Mouse (Mus musculus) hindlimb bud, embryonic 11.5 days (tissue): Measurements from ENCODE around the gene Kif26b.

Experiments
- DNase-seq: peaks from one replicate; pipeline ENCODE4 v3.0.0-alpha.2; 2012; ENCODE audit warnings: low read depth, low spot score; ENCODE audit errors: extremely low spot score

The Kif26b gene

DNA sequence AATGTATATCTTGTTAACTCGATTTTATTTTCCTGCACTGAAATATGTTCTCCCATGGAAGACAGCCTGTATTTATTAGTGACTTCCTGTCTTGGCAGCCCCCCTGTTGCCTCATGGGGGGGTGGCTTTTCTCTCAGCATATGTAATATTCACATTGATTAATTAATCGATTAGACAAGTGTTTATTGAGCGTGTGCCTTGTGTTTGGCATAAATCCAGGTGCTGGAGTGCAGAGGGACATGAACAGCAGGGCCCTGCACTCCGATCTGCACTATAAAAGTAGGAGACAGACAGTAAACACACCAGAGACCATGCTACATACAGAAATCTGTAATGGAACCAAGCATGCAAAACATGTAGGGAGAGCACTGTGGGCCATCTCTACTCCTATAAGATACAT, 236.0 kb downstream of the Kif26b start:
- DNase-seq, result no peak

DNA sequence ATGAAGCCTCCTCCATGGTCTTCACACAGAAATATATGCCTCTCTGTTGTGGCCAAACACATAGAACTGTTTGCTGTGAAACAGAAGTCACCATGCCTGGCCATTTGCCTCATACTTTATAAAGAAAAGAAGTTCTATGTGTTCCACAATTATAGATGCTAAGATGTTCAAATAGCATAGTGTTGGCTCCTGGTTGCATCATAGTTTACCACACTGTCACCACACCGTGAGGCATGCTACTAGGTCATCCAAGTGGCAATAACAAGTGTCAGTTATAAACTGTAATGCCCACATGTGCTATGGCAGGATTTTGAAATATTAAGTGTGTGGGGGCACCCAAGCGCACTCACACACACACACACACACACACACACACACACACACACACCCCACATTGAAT, 236.7 kb downstream of the Kif26b start:
- DNase-seq, result no peak

DNA sequence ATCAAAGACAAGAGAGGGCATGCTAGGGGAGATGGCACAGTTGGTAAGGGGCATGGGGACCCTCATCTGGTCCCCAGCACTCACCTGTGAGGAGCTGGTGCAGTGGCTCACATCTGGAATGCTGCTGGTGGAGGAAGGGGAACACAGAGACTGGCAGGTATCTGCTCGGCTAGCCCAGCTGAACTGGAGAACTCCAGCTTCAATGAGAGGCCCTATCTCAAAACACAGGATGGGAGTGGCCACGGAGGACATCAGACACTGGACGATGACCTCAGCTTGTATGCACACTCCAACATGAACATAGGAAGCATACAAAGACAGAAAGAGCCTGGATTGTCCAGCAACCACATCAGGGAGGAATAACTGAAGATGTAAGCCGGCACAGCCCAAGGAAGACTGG, 240.1 kb downstream of the Kif26b start:
- no peak for DNase-seq

DNA sequence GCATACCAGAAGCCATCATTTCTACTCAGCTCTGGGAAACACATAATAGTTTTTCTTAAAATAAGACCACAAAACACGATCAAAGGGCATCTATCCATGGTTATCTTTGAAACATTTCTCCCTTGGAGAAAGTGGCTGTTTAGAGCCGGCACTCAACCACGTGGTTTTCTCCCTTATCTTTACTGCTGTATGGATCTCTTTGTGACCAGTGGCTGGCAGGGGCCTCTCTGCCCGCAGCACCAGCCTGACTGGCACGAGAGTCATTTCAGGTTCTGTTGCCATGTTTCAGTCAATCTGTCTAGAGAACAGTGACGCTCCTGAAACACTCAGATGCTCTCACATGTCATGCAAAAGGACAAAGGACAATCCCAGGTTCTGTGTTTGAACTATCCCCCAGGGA, 241.1 kb downstream of the Kif26b start:
- no peak for DNase-seq

DNA sequence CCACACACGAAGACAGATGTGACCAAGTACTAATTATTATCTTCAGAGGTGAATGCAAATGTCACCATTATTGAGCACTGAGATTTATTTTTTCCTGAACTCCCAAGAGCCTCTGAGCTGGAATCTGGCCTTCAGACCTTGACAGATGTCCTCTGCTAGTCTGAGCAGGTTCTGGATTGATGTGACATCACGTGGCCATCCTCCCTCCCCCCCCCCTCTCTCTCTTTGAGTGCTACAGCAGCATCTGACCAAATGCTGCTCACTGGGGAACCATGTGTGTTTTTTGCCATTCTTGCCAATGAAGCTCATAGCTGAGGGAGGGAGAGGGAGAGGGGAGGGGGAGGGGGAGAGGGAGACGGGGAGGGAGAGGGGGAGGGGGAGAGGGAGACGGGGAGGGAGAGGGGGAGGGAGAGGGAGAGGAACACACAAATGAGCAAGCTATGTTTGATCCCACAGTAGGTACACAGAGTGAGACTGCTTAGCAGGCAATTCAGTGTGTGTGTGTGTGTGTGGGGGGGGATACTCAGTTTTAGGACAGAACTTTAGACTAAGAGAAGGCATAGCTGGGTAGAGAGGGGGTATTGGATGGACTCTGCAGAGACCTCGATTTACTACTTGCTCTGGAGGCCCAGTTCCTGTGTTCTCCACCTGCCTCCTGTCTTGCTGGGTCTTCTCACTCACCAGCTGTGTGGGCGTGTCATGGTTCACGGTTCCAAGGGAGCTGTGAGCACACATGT, 241.9 kb downstream of the Kif26b start:
- DNase-seq, result no peak

DNA sequence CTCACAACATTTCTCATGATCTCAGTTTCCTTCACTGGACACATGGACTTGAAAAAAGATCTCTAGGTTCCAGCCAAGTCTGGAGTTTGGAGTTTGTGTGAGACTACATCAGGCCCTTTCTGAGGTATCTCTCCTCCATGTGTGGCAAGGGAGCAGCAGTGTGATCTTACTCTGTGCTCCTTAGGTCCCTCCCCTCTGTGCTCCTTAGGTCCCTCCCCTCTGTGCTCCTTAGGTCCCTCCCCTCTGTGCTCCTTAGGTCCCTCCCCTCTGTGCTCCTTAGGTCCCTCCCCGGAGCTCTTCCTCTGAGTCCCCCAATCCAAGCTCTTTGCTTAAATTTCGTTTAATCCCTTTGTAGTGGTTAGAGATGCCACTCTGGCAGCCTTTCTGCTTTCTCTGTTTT, 250.8 kb downstream of the Kif26b start:
- DNase-seq, result no peak

DNA sequence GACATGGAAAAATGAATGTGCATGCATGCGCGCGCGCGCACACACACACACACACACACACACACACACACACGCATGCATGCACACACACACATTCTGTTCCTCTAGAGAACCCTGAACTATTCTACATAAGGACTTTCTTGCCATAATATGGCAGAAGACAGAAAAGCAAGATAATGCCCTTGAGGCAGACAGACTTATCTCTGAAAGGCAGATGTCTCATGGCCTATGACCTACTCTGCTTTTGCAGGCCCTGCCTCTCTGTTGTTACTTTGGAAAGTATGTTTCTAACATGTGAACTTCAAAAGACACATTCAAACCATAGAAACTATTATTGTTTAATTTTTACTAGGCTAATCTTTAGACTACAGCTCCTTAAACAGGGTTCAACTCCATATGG, 255.1 kb downstream of the Kif26b start:
- no peak for DNase-seq

DNA sequence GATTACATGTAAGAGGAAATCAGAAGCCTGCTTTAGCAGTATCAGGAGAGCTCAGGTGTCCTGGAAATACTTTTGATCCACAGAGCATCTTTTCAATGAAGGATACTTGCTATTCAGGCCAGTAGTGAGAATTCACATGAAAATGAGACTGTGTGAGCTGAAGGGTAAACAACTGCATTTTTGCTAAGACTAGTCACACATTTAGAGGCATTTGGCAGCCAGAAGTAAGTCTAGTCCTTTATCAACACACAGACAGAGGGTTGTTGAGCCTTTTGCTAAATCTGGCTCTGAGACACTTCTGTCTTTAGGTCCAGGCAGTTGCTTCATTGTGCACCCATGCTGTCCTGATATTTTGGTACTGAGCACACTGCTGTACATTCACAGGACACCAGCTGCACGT, 262.3 kb downstream of the Kif26b start:
- DNase-seq, result no peak

DNA sequence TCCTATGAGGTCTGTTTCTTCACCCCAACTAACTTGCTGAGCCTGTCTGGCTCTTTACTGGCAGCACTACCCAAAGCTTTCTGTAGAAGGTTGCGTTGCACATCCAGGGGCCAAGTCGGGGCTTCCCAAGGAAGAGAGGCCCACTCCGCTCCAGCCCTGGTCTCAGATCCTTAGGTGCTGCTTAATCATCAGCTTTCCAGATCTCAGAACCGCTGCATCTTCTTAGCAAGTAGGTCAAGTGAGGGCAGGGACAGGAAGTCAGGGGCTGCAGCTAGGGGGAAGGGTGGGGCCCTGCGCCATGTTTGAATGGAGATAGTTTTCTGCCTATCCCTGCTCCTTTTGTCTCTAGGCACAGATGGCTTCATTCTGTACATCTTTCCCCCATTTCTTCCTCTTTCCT, 263.8 kb downstream of the Kif26b start:
- no peak for DNase-seq

DNA sequence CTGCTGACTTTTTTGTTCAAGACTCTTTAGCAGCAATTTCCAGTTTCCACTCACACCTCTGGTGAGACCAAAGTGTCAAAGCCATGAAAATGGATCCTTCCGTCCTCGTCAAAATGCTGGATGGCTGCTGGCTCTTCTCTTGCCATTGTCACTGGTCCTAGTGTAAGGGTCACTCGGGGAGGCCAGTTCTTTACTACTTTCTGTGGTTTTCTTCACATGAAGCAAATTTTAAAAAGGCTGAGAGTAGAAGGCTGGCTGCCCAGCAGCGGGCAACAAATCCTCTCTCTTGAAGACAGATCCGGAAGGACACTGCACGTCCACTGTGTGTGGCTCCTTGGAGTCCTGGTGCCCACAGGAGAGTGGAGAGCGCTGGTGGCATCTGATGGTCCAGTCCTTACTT, 265.9 kb downstream of the Kif26b start:
- DNase-seq, result no peak

DNA sequence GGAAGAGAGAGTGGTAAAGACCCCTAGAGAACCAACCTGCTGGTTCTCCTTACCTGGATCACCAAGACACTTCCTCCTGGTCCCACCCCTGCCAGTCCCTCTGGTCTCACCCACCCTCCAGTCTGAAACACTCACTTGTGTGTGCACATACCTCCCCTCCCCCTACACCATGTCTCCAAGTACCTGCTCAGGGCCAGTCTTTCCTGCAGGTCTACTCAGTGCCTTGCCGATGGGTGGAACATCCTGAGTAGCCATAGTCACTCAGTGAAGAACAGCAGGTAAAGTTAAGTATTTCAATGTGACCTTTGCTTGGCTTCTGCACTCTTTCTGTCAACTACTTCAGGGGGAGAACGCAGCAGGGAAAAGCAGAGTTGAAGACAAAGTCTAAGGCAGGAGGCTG, 268.5 kb downstream of the Kif26b start:
- no peak for DNase-seq

DNA sequence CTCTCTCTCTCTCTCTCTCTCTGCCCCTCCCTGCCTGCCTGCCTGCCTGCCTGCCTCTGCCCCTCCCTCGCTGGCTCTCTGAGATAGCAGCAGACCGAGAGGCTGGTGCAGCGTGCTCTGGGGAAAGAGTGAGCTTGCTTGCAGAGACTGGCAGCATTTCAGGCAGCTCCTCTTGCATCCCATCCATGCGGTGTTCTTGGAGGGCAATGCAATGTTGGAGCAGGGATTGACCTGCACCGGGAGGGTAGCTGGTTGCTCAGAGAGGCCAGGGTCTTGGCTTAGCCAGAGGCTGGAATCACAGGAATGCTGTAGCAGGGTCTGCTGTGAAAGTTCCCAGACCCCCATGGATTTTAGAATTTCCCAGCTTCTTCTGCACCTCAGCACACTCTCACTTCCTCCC, 269.4 kb downstream of the Kif26b start:
- no peak for DNase-seq

DNA sequence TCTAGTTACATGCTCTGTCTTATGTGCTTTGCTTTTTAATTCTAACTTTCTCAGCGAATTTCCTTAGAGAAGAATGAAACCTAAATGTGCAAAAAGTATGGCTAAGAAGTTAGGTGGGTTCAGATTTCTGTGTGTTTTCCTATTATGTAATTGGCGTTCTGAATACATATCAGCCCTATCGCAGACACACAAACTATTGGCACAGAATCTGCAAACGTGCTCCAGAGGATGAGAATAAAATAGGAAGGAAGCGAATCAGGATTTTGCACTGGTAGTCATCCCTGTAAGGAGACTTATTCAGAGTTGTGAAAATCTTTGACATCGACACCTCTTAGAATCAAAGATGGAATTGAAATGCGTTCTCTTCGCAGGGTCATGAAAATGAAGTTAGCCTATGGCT, 270.0 kb downstream of the Kif26b start:
- no peak for DNase-seq

DNA sequence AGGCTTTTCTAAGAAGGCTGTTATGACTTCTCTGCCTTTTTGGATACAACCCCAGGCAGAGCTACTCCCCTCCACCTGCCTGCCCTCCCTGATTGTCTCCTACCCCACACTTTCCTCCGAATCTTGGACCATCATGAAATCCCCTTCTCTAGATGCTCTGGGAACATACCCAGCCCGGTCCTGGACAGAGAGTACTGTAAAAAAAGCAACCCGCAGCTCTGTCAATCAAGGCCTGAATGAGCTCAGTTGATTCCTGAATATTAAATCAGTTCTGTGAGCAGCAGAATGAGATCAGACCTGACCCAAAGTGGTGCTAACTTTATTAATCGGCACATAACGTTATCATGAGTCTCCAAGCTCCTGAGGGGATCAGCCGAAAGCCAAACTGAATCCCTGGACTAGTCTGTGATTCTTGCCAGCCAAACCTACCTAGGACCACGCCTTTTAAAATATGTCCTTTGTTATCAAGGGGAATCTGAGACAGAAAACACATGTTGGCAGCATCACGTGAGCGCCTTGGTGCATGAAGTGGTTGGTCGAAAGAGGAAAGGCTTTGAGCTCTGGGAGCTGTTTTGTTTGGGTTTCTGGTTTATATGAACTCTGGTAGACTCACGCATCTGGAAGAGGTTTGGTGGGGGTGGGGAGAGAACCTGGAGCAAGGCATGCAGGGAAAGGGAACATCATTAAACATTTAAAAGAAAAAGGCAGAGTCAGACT, 271.1 kb downstream of the Kif26b start:
- DNase-seq, result peak; percentile 56

DNA sequence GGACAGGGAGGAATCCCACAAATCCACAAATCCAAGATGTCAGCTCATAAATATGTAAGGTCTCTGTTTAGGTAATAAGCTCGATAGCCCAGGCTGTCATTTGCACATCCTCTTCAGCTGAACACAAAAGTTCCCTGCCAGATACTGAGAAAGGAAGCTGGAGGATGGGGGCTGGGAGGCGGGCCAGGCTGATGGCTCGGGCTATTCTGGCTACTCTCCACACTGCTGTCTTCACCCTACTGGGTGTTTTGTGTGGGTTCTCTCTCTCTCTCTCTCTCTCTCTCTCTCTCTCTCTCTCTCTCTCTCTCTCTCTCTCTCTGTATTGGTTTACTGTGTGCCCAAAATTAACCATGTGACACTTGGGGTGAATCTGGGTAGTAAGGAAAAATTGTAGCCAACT, 274.2 kb downstream of the Kif26b start:
- no peak for DNase-seq

DNA sequence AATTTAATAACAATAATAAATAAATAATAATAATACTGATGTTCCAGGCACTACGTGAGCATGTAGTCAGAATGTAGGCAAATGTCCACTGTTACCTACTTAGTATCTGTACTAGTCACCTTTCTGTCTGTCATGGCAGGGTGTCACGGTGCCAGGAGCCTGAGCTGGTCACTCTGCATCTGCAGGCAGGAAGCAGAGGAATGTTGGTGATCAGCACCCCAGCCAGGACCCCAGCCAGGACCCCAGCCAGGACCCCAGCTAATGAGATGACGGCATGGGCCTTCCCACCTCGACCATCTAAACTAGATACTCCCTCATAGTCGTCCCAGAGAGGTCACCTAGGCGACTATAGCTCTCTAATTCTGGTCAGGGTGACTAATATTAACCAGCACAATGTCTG, 288.6 kb downstream of the Kif26b start:
- no peak for DNase-seq

DNA sequence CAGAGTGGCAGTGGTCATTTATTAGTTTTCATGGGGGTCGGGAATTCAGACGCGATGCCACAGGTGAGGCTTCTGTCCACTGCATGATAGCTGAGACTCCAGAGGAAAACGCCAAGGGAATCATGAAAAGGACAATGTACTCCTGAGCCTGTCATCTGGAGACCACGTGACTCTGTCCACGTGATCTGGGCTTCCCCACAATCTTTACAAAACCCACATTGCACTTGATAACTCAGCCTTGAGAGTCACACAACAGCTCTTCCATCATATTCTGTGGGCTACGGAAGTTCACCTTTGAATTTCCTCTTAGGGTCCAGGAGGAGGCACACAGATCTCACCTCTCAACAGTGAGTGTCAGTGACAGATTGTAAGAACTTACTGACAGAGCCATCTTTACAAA, 290.1 kb downstream of the Kif26b start:
- DNase-seq, result no peak

DNA sequence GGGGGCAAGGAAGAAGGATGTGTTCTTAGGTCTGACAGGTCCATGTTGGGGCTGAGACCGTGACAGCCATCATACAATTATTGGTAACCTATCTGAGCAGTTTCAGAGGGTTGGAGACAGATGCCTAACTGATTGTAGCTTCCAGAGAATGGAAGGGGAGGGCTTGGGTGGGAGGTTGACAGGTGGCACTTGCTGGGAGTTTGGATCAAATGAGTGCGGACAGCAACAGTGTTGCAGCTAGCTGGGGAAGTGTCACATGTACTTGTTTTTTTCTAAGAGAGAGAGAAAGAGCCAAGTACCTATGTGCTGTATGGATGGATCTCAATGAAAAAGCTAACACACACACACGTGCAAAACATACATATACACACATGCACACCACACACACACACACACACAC, 291.2 kb downstream of the Kif26b start:
- no peak for DNase-seq

DNA sequence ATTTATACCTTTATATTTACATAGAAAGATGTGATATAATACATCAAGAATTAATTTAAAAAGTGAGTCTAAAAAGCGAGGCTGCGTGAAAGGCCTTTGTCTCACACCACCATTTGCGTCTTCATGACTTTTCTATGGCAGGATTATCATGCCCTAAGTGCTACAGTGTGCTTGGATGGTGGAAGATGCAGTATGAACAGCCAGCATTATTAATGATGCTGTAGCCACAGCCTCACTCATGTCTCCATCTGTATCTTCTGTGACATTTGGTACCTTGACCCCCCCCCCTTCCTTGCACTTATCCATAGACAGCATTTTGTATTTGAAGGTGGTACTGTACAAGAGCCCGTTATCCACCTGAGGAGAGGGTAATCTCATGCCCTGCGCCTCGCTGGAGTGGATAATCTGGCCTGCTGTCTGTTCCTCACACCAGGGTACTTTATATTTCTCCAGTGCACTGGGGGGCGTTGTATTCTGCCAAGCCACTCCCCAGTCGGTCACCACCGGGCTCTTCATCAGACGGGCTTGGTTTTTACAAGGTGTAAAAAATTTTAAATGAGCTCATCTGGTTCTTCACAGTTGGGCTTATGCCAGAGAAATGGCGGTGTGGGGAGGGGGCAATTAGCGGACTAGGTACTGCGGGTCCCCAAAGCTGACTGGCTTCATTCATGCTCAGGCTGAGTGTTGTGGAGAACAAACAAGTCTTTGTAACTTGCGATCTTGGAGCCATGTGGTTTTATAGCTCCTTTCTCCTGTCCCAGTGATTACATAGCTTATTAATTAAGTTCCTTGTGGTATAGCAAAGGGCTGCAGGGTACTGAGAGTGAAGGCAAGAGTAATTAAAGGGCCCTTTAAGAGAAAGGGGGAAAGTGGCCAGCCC, 291.9 kb downstream of the Kif26b start:
- DNase-seq, result peak; percentile 72

DNA sequence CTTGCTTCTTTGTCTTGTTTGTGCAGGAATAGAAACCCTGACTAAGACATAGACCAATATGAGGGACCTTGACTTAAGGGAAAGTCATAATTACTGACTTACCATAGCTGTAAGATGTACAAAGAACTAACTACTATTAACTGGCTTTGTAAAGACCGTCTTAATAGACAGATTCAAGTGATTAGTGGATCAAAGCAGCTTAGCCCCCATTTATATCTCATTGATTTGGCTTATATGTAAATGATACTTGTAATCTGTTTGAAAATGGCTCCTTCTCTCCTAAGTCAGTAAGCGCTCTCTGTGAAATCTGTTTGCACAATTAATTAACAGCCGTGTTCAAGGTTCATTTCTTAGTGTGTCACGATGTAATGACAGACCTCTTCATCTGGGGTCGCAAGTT, 295.9 kb downstream of the Kif26b start:
- DNase-seq, result no peak

DNA sequence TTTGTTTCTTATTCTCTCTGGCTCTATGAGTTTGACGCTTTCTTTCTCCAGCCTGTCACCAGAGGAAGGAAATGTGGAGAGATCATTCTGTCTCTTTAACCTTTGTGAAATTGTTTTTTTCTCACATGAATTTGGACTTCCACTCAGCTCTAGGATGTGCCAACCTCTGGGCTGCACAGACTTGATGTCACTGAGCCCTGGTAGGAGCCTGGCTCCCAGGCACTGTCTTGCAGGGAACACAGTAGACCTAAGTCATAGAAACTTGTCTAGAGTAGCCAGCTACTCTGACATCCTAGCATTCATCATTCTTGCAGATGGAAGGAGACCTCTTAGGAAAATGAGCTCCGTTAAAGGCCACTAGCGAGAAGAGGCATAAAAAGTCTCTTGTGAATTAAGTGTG, 298.3 kb downstream of the Kif26b start:
- no peak for DNase-seq

DNA sequence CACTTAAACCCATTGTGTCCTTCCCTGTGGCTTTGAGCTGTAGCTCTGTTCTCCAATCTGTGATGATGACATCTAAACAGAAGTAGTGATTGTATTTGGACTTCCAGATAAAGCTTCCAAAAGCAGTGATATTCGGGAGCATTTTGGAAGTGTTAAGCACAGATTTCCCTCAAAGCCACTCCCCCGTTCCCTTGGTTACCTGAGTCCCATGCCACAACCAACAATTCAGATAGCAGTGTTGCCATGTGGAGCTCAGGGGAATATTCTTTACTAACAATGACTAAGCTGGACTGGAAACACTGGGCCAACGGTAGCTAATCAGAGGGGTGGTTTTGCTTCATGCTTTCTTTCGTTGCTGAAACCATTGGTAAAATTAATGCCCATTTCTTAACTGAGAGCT, 300.5 kb downstream of the Kif26b start:
- no peak for DNase-seq
